Mouse (Mus musculus): Measurements from ENCODE around the gene Jun. TPM values are rescaled to one million over a fixed set of nuclear protein-coding genes. Genes with fewer than 3 reads are reported as not detected.

The Jun gene
- polyA plus RNA-seq (2016; fragmentation: Nextera tagmentation; extraction: Ambion mirVana), result 24.6 and 45.4 TPM in 2 replicates

DNA sequence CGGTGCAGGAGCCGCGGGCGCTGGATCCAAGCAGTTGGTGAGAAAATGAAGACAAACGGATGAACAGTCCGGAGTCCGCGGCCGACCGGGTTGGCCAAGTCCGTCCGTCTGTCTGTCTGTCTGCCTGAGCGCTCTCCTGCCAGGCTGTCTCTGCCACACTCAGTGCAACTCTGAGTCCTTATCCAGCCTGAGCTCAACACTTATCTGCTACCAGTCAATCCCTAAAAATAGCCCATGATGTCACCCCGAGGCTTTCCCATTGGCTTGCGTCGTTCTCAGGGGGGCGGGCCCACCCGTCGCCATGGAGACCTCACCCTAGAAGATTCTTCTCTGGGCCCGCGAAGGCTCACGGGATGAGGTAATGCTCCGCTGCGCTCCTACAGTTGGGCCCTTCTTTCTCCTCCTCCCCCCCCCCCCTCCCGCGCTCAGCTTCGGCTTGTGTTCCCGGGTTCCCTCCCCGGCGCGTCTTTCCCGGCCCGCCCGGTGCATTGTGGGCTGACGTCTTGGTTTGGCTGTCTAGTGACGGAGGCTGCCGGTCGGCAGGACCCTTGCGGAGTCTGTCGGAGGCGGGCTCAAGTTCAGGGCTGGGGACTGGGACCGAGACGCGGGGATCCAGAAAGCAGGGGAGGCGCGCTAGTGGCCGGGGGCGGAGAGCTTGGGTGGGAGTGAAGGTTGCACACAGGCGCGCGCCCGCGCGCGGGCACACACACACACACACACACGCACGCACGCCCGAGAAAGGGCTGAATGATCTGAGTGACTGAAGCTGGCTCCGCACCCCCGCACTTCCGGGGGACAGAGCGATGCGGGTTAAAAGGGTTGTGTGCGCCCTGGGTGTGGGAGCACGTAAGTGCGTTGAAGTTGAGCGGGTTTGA lies at the start of gene Jun:
Jun (minus strand) TSS at position 198 of the 875 bp plus-strand sequence.
- Histone ChIP-seq H3K9me3 (replicated peaks) (no peaks in the 10 kb centered on the region), H3K36me3 (no peaks in the 10 kb centered on the region), H3K27ac (peak within 1 kb of the TSS; percentile 95), H3K27me3 (ENCODE audit: low read depth, poor library complexity, severe bottlenecking) (no peaks in the 10 kb centered on the region), H3K4me1 (peaks cover 30% of the 10 kb centered on the region), H3K4me3 (peak within 1 kb of the TSS; percentile 66)
- DNase-seq (ENCODE audit: low spot score), result peak; percentile 98
- under 1% methylated on average over 67 of the region's 68 CpGs for WGBS

DNA sequence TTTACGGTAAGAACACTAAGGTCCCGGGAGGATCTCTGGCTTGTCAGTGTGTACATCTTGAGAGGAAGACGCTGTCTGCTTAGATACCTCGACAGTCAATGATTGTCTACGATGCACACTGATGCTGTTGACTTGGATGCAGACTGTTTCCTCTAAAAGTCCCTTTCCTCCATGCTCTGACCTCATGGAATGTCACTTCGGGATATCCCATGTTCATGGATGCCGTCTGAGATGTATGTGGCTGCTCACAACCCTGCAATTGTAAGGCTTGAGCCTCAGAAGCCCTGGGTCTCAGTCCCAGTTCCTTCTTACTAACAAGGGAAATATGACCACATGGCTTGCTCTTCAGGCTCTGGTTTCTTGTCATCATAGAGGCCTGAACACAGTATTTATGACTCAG lies 49.7 kb upstream of the Jun start:
- Histone ChIP-seq H3K9me3 (replicated peaks) (no peaks in the 10 kb centered on the region), H3K27ac (no peak overlapping the region), H3K4me1 (peaks cover 41% of the 10 kb centered on the region), H3K27me3 (ENCODE audit: low read depth, poor library complexity, severe bottlenecking) (no peaks in the 10 kb centered on the region), H3K36me3 (0 out of 2 replicates have a peak, but pooled peaks cover 4% of the 10 kb centered on the region), H3K4me3 (no peak overlapping the region)
- no peak for DNase-seq (ENCODE audit: low spot score)
- WGBS, result 95% methylated on average over 7 of the region's 7 CpGs

DNA sequence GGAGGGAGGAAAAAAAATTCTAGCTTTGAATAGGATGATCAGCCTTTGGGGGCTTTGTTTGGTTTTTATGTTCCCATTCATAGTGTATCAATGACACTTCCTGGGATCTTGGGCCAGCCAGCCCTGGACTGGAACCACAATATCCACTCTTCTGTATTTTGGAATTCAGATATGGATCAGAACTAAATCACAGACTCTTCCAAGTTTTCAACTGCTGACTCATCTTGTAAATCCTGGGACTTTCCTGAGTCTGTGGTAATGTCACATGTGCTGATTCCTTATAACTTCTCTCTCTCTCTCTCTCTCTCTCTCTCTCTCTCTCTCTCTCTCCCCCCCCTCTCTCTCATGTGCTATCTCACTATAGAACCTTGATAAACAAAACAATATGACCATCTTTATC lies 48.7 kb upstream of the Jun start:
- H3K27ac ChIP-seq, result no peak overlapping the region
- no peaks in the 10 kb centered on the region for H3K27me3 ChIP-seq (ENCODE audit: low read depth, poor library complexity, severe bottlenecking)
- no peak for DNase-seq (ENCODE audit: low spot score)
- H3K4me3 ChIP-seq, result no peak overlapping the region
- H3K4me1 ChIP-seq, result peaks cover 31% of the 10 kb centered on the region
- H3K36me3 ChIP-seq, result 0 out of 2 replicates have a peak, but pooled peaks cover 4% of the 10 kb centered on the region
- H3K9me3 ChIP-seq (replicated peaks), result no peaks in the 10 kb centered on the region

DNA sequence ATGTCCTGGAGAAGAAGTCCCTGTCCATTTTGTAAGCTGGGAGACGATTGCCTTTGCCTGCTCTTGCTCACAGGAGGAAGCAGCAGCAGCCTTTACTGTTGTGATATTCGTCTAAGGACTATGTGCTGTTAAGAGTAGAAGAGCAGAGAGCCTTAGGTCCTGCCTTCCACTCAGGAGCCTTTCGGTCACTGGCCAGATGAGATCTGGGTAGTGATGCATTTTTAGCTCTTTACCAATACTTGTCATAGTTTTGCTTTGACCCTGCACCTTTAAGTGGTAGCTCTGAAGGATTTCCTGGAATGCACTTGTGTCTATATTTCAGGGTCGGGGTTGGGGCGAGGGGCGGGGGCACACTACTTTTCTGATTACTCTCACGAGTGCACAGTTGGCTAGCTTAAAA lies 47.4 kb upstream of the Jun start:
- no peaks in the 10 kb centered on the region for H3K9me3 ChIP-seq (replicated peaks)
- peak overlapping the region; percentile 48; the same call in 1 of the 2 replicates for H3K27ac ChIP-seq
- no peak for DNase-seq (ENCODE audit: low spot score)
- WGBS, result 76% methylated on average over 7 of the region's 7 CpGs
- H3K4me1 ChIP-seq, result peaks cover 28% of the 10 kb centered on the region
- H3K27me3 ChIP-seq (ENCODE audit: low read depth, poor library complexity, severe bottlenecking), result no peaks in the 10 kb centered on the region
- H3K36me3 ChIP-seq, result 0 out of 2 replicates have a peak, but pooled peaks cover 4% of the 10 kb centered on the region
- H3K4me3 ChIP-seq, result no peak overlapping the region

DNA sequence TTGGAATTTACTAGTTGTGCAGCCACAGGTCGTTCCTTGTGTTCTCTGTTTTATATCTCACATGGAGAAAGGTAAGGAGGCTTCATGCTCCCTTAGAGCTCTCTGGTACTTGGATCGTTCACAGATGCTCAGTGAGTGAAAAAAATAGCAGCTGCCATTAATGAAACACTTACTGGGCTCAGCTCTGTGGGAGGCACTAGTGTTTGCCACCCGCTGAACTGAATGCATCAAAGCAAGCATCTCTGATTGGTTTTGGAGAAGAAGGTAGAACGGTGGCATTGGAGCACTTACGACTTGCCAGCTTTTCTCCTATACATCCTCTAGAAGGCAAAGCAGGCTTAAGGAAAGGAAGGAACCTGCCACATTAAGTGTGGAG lies 46.7 kb upstream of the Jun start:
- 55% methylated on average over 5 of the region's 5 CpGs for WGBS
- DNase-seq (ENCODE audit: low spot score), result no peak
- H3K36me3 ChIP-seq, result 0 out of 2 replicates have a peak, but pooled peaks cover 4% of the 10 kb centered on the region
- peaks cover 31% of the 10 kb centered on the region for H3K4me1 ChIP-seq
- H3K27ac ChIP-seq, result peak overlapping the region; percentile 66; the same call in 1 of the 2 replicates
- H3K4me3 ChIP-seq, result no peak overlapping the region
- no peaks in the 10 kb centered on the region for H3K27me3 ChIP-seq (ENCODE audit: low read depth, poor library complexity, severe bottlenecking)
- H3K9me3 ChIP-seq (replicated peaks), result no peaks in the 10 kb centered on the region

DNA sequence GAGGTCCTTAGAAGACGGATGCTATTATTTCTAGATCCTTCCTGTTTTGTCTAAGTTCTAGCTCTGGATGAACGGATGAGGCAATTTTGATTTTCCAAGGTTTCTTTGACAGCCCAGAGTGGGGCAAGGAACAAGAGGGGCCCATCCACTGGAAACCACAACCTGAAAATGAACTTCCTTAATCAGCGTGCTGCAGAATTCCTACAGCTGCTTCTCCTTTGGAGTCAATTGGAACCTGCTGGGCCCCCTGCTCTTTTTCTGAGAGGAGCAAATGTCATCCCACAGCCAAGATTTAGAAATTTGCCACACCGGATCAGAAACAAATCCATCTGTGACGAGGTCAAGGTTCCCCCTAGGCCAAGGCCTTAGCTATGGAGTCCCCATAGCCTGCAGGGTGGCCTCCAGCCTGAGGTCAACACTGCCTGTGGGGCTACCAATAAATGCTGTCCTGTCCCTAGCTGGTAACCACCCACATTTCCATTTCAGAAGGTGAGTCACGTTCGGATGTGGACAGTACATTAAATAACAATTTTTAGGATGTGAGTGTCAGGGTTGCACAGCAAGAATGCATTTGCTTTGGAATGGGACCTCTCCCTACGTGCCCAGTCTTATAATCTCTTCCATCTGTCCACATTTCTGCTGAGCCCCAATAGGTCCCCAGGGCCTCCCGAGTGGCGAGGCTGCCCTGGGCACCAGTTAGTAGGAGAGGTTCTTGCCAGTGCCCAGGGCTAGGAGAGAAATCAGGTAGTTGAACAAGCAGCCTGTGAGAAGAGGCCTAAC lies 46.1 kb upstream of the Jun start:
- Histone ChIP-seq H3K27me3 (ENCODE audit: low read depth, poor library complexity, severe bottlenecking) (no peaks in the 10 kb centered on the region), H3K4me3 (no peak overlapping the region), H3K4me1 (peaks cover 37% of the 10 kb centered on the region), H3K27ac (peak overlapping the region; percentile 66), H3K9me3 (replicated peaks) (no peaks in the 10 kb centered on the region), H3K36me3 (0 out of 2 replicates have a peak, but pooled peaks cover 4% of the 10 kb centered on the region)
- 41% methylated on average over 10 of the region's 10 CpGs for WGBS
- no peak for DNase-seq (ENCODE audit: low spot score)

DNA sequence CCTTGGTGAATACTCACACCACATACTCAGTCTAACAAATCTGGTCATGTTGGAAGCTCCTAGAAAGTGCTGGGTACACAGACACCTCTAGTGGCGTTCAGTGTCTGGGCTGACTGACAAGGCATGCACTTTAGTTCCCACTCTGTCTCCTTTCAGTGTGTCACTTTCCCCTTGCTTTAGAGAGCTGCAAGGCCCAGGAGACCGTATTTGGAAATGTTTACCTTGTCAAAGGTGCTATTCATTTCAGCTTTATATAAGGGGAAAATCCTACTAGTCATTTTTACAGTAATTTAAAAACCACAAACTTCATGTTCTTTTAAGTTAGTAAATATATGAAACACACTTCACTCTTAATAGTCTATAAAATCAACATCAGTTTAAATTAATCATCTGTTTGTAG lies 44.7 kb upstream of the Jun start:
- DNase-seq (ENCODE audit: low spot score), result no peak
- H3K36me3 ChIP-seq, result 0 out of 2 replicates have a peak, but pooled peaks cover 2% of the 10 kb centered on the region
- H3K27ac ChIP-seq, result no peak overlapping the region
- WGBS, result 76% methylated on average over 2 of the region's 2 CpGs
- H3K4me3 ChIP-seq, result no peak overlapping the region
- H3K9me3 ChIP-seq (replicated peaks), result no peaks in the 10 kb centered on the region
- H3K27me3 ChIP-seq (ENCODE audit: low read depth, poor library complexity, severe bottlenecking), result no peaks in the 10 kb centered on the region
- peaks cover 40% of the 10 kb centered on the region for H3K4me1 ChIP-seq

DNA sequence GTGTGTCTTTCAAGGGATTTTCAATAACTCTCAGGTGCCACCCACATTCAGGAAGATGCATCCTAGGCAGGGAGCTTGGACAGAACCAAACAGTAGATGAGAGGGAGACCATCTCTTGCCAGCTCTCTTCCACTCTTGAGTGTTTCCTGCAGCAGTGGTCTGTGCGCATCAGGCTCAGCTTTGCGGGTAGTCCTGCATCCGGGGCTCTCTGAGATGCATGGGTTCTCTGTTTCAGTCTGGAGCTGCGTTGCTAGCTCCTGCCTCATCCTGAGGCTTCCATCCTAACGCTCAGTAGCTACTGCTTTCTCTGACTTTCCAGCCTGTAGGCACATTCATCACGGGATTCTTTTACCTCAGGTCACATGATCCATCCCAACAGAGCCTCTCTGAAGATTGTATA lies 43.9 kb upstream of the Jun start:
- H3K4me1 ChIP-seq, result peaks cover 40% of the 10 kb centered on the region
- DNase-seq (ENCODE audit: low spot score), result no peak
- H3K27me3 ChIP-seq (ENCODE audit: low read depth, poor library complexity, severe bottlenecking), result no peaks in the 10 kb centered on the region
- WGBS, result 90% methylated on average over 6 of the region's 6 CpGs
- H3K4me3 ChIP-seq, result no peak overlapping the region
- H3K27ac ChIP-seq, result no peak overlapping the region
- H3K36me3 ChIP-seq, result no peaks in the 10 kb centered on the region
- H3K9me3 ChIP-seq (replicated peaks), result no peaks in the 10 kb centered on the region

DNA sequence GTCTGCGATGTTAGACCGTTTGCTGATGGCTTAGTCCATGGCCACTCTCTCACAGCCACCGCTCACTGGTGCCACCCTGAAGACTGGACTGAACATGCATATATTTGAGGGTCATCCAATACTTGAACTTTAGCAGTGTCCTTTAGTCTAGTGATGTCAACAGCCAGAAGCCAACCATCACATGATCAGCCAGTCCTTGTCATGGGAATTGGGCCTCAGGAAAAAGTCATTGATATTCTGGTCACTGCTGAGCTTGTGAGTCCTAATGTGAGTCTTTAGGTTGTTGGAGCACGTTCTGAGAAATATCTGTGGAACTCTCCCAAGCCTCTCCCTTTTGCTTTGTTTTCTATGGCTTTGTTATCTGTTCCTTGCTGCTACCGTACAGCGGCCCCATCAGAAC lies 43.3 kb upstream of the Jun start:
- H3K27ac ChIP-seq, result no peak overlapping the region
- DNase-seq (ENCODE audit: low spot score), result no peak
- H3K9me3 ChIP-seq (replicated peaks), result no peaks in the 10 kb centered on the region
- no peak overlapping the region for H3K4me3 ChIP-seq
- H3K27me3 ChIP-seq (ENCODE audit: low read depth, poor library complexity, severe bottlenecking), result no peaks in the 10 kb centered on the region
- no peaks in the 10 kb centered on the region for H3K36me3 ChIP-seq
- peaks cover 40% of the 10 kb centered on the region for H3K4me1 ChIP-seq
- WGBS, result 95% methylated on average over 6 of the region's 6 CpGs

DNA sequence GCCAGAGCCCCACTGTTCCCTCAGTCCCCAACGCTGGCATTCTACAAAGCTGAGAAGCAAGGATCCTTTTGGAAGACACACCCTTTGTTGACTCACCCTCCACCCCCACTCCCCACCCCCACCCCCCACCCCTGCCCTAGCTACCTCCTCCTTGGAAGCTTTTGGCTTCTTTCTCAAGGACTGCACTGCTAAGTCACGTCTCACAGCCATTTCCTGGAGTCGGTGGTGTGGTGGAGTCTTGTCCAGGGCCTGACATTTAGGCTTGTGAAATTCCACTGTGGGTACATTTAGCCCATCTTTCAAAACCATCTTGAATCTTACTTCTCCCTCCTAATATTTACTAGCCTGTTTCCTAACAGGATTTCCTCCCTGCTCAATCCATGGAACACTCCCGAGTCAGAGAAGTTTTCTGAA lies 42.7 kb upstream of the Jun start:
- no peaks in the 10 kb centered on the region for H3K36me3 ChIP-seq
- no peaks in the 10 kb centered on the region for H3K9me3 ChIP-seq (replicated peaks)
- WGBS, result 61% methylated on average over 4 of the region's 4 CpGs
- no peak for DNase-seq (ENCODE audit: low spot score)
- no peak overlapping the region for H3K4me3 ChIP-seq
- peak overlapping the region; percentile 36; the same call in 1 of the 2 replicates for H3K27ac ChIP-seq
- H3K4me1 ChIP-seq, result peaks cover 38% of the 10 kb centered on the region
- no peaks in the 10 kb centered on the region for H3K27me3 ChIP-seq (ENCODE audit: low read depth, poor library complexity, severe bottlenecking)

DNA sequence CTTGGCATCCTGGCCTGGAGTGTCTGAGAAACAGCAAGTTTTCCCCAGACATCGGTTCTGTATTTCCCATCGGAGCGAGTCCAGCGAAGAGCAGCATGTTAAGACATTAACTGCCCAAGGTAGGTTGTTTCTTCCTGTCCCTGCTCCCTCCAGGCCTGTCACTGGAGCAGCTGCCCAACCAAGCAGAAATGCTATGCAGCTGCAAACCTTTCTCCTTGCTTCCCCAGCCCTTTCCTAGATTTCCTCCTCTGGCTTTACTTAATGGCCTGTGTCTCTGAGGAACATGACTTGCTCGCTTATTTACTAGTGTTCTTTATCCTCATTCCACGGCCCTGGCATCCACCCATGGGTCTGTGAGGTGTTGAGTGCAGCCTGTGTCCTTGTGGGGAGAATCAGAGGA lies 41.6 kb upstream of the Jun start:
- Histone ChIP-seq H3K27me3 (ENCODE audit: low read depth, poor library complexity, severe bottlenecking) (no peaks in the 10 kb centered on the region), H3K36me3 (no peaks in the 10 kb centered on the region), H3K4me3 (no peak overlapping the region), H3K9me3 (replicated peaks) (no peaks in the 10 kb centered on the region), H3K27ac (peak overlapping the region; percentile 54), H3K4me1 (peaks cover 28% of the 10 kb centered on the region)
- DNase-seq (ENCODE audit: low spot score), result no peak
- 88% methylated on average over 6 of the region's 6 CpGs for WGBS

DNA sequence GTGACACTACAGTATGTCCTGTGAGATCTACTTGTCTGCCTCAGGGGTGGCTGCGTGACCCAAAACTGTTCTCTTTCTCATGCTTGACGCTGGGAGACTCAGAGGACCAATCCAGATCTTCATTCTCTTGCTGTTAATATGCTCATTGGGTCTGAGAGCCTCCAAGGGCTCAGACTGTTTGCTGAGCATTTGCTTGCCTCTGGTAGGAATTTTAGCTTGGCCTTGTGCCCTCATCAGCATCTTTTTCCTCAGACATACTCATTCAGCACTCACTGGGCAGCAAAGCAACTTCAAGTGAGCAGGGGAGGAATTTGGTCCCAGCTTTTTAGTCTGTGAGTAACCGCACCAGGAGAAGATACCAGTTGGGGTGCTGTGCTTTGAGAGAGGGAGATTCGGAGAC lies 40.5 kb upstream of the Jun start:
- Histone ChIP-seq H3K36me3 (no peaks in the 10 kb centered on the region), H3K27ac (0 out of 2 replicates have a peak overlapping the region, but pooled peaks have one; percentile 36), H3K27me3 (ENCODE audit: low read depth, poor library complexity, severe bottlenecking) (no peaks in the 10 kb centered on the region), H3K9me3 (replicated peaks) (no peaks in the 10 kb centered on the region), H3K4me3 (no peak overlapping the region), H3K4me1 (peaks cover 17% of the 10 kb centered on the region)
- DNase-seq (ENCODE audit: low spot score), result no peak
- 84% methylated on average over 4 of the region's 4 CpGs for WGBS

DNA sequence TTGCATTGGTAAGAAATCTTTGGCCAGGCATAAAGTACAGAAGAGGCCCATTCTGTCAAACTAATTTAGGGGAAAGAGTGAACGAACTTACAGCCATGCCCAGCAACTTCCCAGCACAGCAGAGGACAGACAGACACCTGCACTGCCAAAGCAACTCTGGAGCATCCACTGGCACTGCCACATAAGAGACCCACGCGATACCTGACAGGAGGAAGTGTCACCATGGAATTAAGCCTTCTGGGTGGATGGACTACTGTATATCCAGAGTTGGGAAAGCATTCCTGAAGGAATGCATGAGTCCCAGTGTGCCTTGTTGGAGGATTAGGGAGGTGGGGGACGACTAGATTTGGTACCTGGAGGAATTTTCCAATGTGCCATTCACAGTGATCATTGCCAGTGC lies 39.5 kb upstream of the Jun start:
- H3K36me3 ChIP-seq, result no peaks in the 10 kb centered on the region
- peaks cover 16% of the 10 kb centered on the region for H3K4me1 ChIP-seq
- no peak overlapping the region for H3K27ac ChIP-seq
- 89% methylated on average over 4 of the region's 4 CpGs for WGBS
- H3K4me3 ChIP-seq, result no peak overlapping the region
- H3K27me3 ChIP-seq (ENCODE audit: low read depth, poor library complexity, severe bottlenecking), result no peaks in the 10 kb centered on the region
- DNase-seq (ENCODE audit: low spot score), result no peak
- no peaks in the 10 kb centered on the region for H3K9me3 ChIP-seq (replicated peaks)
